8 mouse cellular contexts compared by ENCODE assay signal in genomic region chr5:24416222-24416736, GRCm38 (mm10). TPM values are rescaled to one million over a fixed set of nuclear protein-coding genes. Genes with fewer than 3 reads are reported as not detected.
DNase-seq lines count a peak whose midpoint lies in the region; ATAC-seq and TF ChIP-seq lines count a peak whose summit lies in the region.

No protein-coding gene starts in this region.

- WGBS in heart, embryonic 16.5 days: under 1% methylated on average over 21 of the region's 21 CpGs
- WGBS in liver, embryonic 11.5 days: 7% methylated on average over 21 of the region's 21 CpGs
- 2% methylated on average over 21 of the region's 21 CpGs for WGBS in stomach, embryonic 14.5 days

- no peak for TF ChIP-seq POLR2A in ES-Bruce4 (IDR thresholded peaks at IDR 0.05; ENCODE audit: insufficient read depth, low read length)

- peak overlapping the region; percentile 28; the same call in 1 of the 2 replicates for H3K4me2 ChIP-seq in heart, embryonic 16.5 days (ENCODE audit: low read depth, low read length)
- H3K4me2 ChIP-seq in liver, embryonic 11.5 days: peak overlapping the region; percentile 31
- H3K4me2 ChIP-seq in stomach, embryonic 14.5 days (replicated peaks; ENCODE audit: low read depth, low read length): peak overlapping the region; percentile 20; the same call in 1 of the 2 replicates

- no peak overlapping the region for H3K9ac ChIP-seq in ES-Bruce4 (ENCODE audit: low read depth, poor library complexity, severe bottlenecking)
- H3K9ac ChIP-seq in heart, embryonic 16.5 days (ENCODE audit: low read length): no peak overlapping the region
- no peak overlapping the region for H3K9ac ChIP-seq in liver, embryonic 11.5 days (ENCODE audit: low read depth, low read length)
- H3K9ac ChIP-seq in stomach, embryonic 14.5 days (replicated peaks; ENCODE audit: low read depth, low read length): no peak overlapping the region

- no peaks in the 10 kb centered on the region for H3K27me3 ChIP-seq in ES-Bruce4 (ENCODE audit: control insufficient read depth, insufficient read depth, low read length, poor library complexity, severe bottlenecking)
- H3K27me3 ChIP-seq in heart, embryonic 16.5 days (ENCODE audit: control insufficient read depth, insufficient read depth, low read length): no peaks in the 10 kb centered on the region
- peaks cover 16% of the 10 kb centered on the region for H3K27me3 ChIP-seq in liver, embryonic 11.5 days (replicated peaks; ENCODE audit: control insufficient read depth, insufficient read depth, low read length)
- H3K27me3 ChIP-seq in stomach, embryonic 14.5 days (ENCODE audit: control insufficient read depth, insufficient read depth, low read length): no peaks in the 10 kb centered on the region

- peak overlapping the region; percentile 40 for H3K4me3 ChIP-seq in ES-Bruce4 (ENCODE audit: low read depth, low read length)
- no peak overlapping the region for H3K4me3 ChIP-seq in heart, embryonic 16.5 days (ENCODE audit: low read length)
- no peak overlapping the region for H3K4me3 ChIP-seq in liver, embryonic 11.5 days (ENCODE audit: low read depth, low read length)
- no peak overlapping the region for H3K4me3 ChIP-seq in stomach, embryonic 14.5 days (ENCODE audit: low read depth, low read length)

- no peaks in the 10 kb centered on the region for H3K36me3 ChIP-seq in ES-Bruce4 (ENCODE audit: control insufficient read depth, insufficient read depth, low read length, poor library complexity, severe bottlenecking)
- peaks cover 7% of the 10 kb centered on the region for H3K36me3 ChIP-seq in heart, embryonic 16.5 days (ENCODE audit: control insufficient read depth, insufficient read depth)
- peaks cover 3% of the 10 kb centered on the region; the same call in 1 of the 2 replicates for H3K36me3 ChIP-seq in liver, embryonic 11.5 days (ENCODE audit: control insufficient read depth, insufficient read depth, low read length)
- peaks cover 12% of the 10 kb centered on the region; the same call in 1 of the 2 replicates for H3K36me3 ChIP-seq in stomach, embryonic 14.5 days (ENCODE audit: control insufficient read depth, insufficient read depth, low read length)

- TF ChIP-seq EP300 in ES-Bruce4 (IDR thresholded peaks at IDR 0.05; ENCODE audit: insufficient read depth, low read depth, low read length): no peak

- peak; percentile 54; the same call in 1 of the 2 replicates for ATAC-seq in erythroid progenitor cell, adult 5-6 weeks (replicated peaks; ENCODE audit: low FRiP score, poor library complexity, severe bottlenecking)
- peak; percentile 53 for ATAC-seq in heart, embryonic 16.5 days (replicated peaks; ENCODE audit: extremely low read depth, insufficient read depth, low FRiP score)
- peak; percentile 70 for ATAC-seq in liver, embryonic 11.5 days (replicated peaks; ENCODE audit: low FRiP score)
- ATAC-seq in monocyte, adult 5-6 weeks (replicated peaks; ENCODE audit: insufficient number of reproducible peaks, low FRiP score, low TSS enrichment, poor library complexity, severe bottlenecking): peak; percentile 36; the same call in 1 of the 2 replicates
- ATAC-seq in stomach, embryonic 14.5 days (ENCODE audit: insufficient number of reproducible peaks, insufficient read depth, low FRiP score, low read depth): peak; percentile 50

- peaks cover 3% of the 10 kb centered on the region for H3K4me1 ChIP-seq in ES-Bruce4 (ENCODE audit: control insufficient read depth, insufficient read depth, low read length)
- peaks cover 4% of the 10 kb centered on the region; the same call in 1 of the 2 replicates for H3K4me1 ChIP-seq in heart, embryonic 16.5 days (ENCODE audit: control insufficient read depth, insufficient read depth, low read length)
- 0 out of 2 replicates have a peak, but pooled peaks cover 4% of the 10 kb centered on the region for H3K4me1 ChIP-seq in liver, embryonic 11.5 days (replicated peaks; ENCODE audit: control insufficient read depth, insufficient read depth, low read length)
- 0 out of 2 replicates have a peak, but pooled peaks cover 3% of the 10 kb centered on the region for H3K4me1 ChIP-seq in stomach, embryonic 14.5 days (ENCODE audit: control insufficient read depth, insufficient read depth, low read length)

- TF ChIP-seq CTCF in ES-Bruce4 (IDR thresholded peaks at IDR 0.05; ENCODE audit: low read depth, low read length): peak; percentile 56

- H3K9me3 ChIP-seq in ES-Bruce4 (replicated peaks; ENCODE audit: control insufficient read depth, insufficient read depth, low read length, poor library complexity, severe bottlenecking): no peaks in the 10 kb centered on the region
- no peaks in the 10 kb centered on the region for H3K9me3 ChIP-seq in heart, embryonic 16.5 days (replicated peaks; ENCODE audit: control insufficient read depth, low read length)
- no peaks in the 10 kb centered on the region for H3K9me3 ChIP-seq in liver, embryonic 11.5 days (ENCODE audit: control insufficient read depth, low read length)
- H3K9me3 ChIP-seq in stomach, embryonic 14.5 days (ENCODE audit: control insufficient read depth, low read depth, low read length): no peaks in the 10 kb centered on the region

- no peak overlapping the region for H3K27ac ChIP-seq in ES-Bruce4 (ENCODE audit: insufficient read depth, low read length)
- no peak overlapping the region for H3K27ac ChIP-seq in heart, embryonic 16.5 days (ENCODE audit: low read length)
- no peak overlapping the region for H3K27ac ChIP-seq in liver, embryonic 11.5 days (ENCODE audit: low read depth, low read length)
- no peak overlapping the region for H3K27ac ChIP-seq in stomach, embryonic 14.5 days (ENCODE audit: low read length)

- peak; percentile 28 for DNase-seq in c-Kit-negative CD71-positive TER-119-positive erythroid progenitor cells, embryonic 14.5 days (ENCODE audit: low read depth, low spot score)
- DNase-seq in kidney, postnatal 10 days: peak; percentile 78
- peak; percentile 65 for DNase-seq in liver, embryonic 11.5 days (ENCODE audit: low spot score)

RNA-seq across cellular contexts. Expression of gene Asic3, which starts 3.1 kb away (rescaled TPM):
- polyA plus RNA-seq in ES-Bruce4 (2011; ENCODE audit: insufficient read depth, insufficient read length, low read depth, missing spikeins): 0.88 TPM in 1 of 2 replicates, not detected in the other
- total RNA-seq in erythroid progenitor cell, adult 5-6 weeks (2015; ENCODE audit: low replicate concordance): not detected in 2 replicates
- not detected in 2 replicates for total RNA-seq in erythroid progenitor cell, adult 5-6 weeks (2017; ENCODE audit: low replicate concordance)
- polyA plus RNA-seq in heart, embryonic 16.5 days (2015; fragmentation: Nextera tagmentation; extraction: Ambion mirVana): 0.14 TPM in 1 of 2 replicates, not detected in the other
- 0.19 TPM in 1 of 2 replicates, not detected in the other for polyA plus RNA-seq in liver, embryonic 11.5 days (2014; fragmentation: Nextera tagmentation; extraction: Ambion mirVana)
- total RNA-seq in monocyte, adult 5-6 weeks (2017): not detected in 3 replicates
- polyA plus RNA-seq in stomach, embryonic 14.5 days (2014; fragmentation: Nextera tagmentation; extraction: Ambion mirVana): 0.26 TPM in 1 of 2 replicates, not detected in the other

RNA-seq across cellular contexts. Expression of gene Cdk5, which starts 7.1 kb away (rescaled TPM):
- 30.9 and 34.0 TPM in 2 replicates for polyA plus RNA-seq in ES-Bruce4 (2011; ENCODE audit: insufficient read depth, insufficient read length, low read depth, missing spikeins)
- total RNA-seq in erythroid progenitor cell, adult 5-6 weeks (2015; ENCODE audit: low replicate concordance): 6.3 and 10.8 TPM in 2 replicates
- total RNA-seq in erythroid progenitor cell, adult 5-6 weeks (2017; ENCODE audit: low replicate concordance): 1.7 and 3.7 TPM in 2 replicates
- 28.5 and 30.4 TPM in 2 replicates for polyA plus RNA-seq in heart, embryonic 16.5 days (2015; fragmentation: Nextera tagmentation; extraction: Ambion mirVana)
- polyA plus RNA-seq in liver, embryonic 11.5 days (2014; fragmentation: Nextera tagmentation; extraction: Ambion mirVana): 25.2 and 25.9 TPM in 2 replicates
- 19.3 to 30.9 TPM (median 26.0 TPM) in 3 replicates for total RNA-seq in monocyte, adult 5-6 weeks (2017)
- 46.4 and 47.7 TPM in 2 replicates for polyA plus RNA-seq in stomach, embryonic 14.5 days (2014; fragmentation: Nextera tagmentation; extraction: Ambion mirVana)

RNA-seq across cellular contexts. Expression of gene Slc4a2, which starts 7.4 kb away (rescaled TPM):
- polyA plus RNA-seq in ES-Bruce4 (2011; ENCODE audit: insufficient read depth, insufficient read length, low read depth, missing spikeins): 11.3 and 12.6 TPM in 2 replicates
- 16.6 and 44.4 TPM in 2 replicates for total RNA-seq in erythroid progenitor cell, adult 5-6 weeks (2015; ENCODE audit: low replicate concordance)
- total RNA-seq in erythroid progenitor cell, adult 5-6 weeks (2017; ENCODE audit: low replicate concordance): 14.1 and 50.6 TPM in 2 replicates
- 29.2 and 32.5 TPM in 2 replicates for polyA plus RNA-seq in heart, embryonic 16.5 days (2015; fragmentation: Nextera tagmentation; extraction: Ambion mirVana)
- 20.5 and 22.4 TPM in 2 replicates for polyA plus RNA-seq in liver, embryonic 11.5 days (2014; fragmentation: Nextera tagmentation; extraction: Ambion mirVana)
- total RNA-seq in monocyte, adult 5-6 weeks (2017): 20.1 to 60.8 TPM (median 32.2 TPM) in 3 replicates
- 30.6 and 32.2 TPM in 2 replicates for polyA plus RNA-seq in stomach, embryonic 14.5 days (2014; fragmentation: Nextera tagmentation; extraction: Ambion mirVana)

RNA-seq across cellular contexts. Expression of gene Abcb8, which starts 22.8 kb away (rescaled TPM):
- polyA plus RNA-seq in ES-Bruce4 (2011; ENCODE audit: insufficient read depth, insufficient read length, low read depth, missing spikeins): 28.8 and 29.6 TPM in 2 replicates
- 11.9 TPM in 1 of 2 replicates, not detected in the other for total RNA-seq in erythroid progenitor cell, adult 5-6 weeks (2015; ENCODE audit: low replicate concordance)
- 1.7 and 8.0 TPM in 2 replicates for total RNA-seq in erythroid progenitor cell, adult 5-6 weeks (2017; ENCODE audit: low replicate concordance)
- 71.1 and 77.3 TPM in 2 replicates for polyA plus RNA-seq in heart, embryonic 16.5 days (2015; fragmentation: Nextera tagmentation; extraction: Ambion mirVana)
- 54.6 and 55.2 TPM in 2 replicates for polyA plus RNA-seq in liver, embryonic 11.5 days (2014; fragmentation: Nextera tagmentation; extraction: Ambion mirVana)
- total RNA-seq in monocyte, adult 5-6 weeks (2017): 4.5 to 7.6 TPM (median 5.2 TPM) in 3 replicates
- polyA plus RNA-seq in stomach, embryonic 14.5 days (2014; fragmentation: Nextera tagmentation; extraction: Ambion mirVana): 46.2 and 52.5 TPM in 2 replicates

RNA-seq across cellular contexts. Expression of gene Atg9b, which starts 24.3 kb away (rescaled TPM):
- 10.3 and 10.6 TPM in 2 replicates for polyA plus RNA-seq in ES-Bruce4 (2011; ENCODE audit: insufficient read depth, insufficient read length, low read depth, missing spikeins)
- not detected in 2 replicates for total RNA-seq in erythroid progenitor cell, adult 5-6 weeks (2015; ENCODE audit: low replicate concordance)
- not detected in 2 replicates for total RNA-seq in erythroid progenitor cell, adult 5-6 weeks (2017; ENCODE audit: low replicate concordance)
- 2.3 and 2.6 TPM in 2 replicates for polyA plus RNA-seq in heart, embryonic 16.5 days (2015; fragmentation: Nextera tagmentation; extraction: Ambion mirVana)
- polyA plus RNA-seq in liver, embryonic 11.5 days (2014; fragmentation: Nextera tagmentation; extraction: Ambion mirVana): 0.75 and 1.0 TPM in 2 replicates
- total RNA-seq in monocyte, adult 5-6 weeks (2017): 0.11 to 0.87 TPM in 2 of 3 replicates, not detected in the other
- polyA plus RNA-seq in stomach, embryonic 14.5 days (2014; fragmentation: Nextera tagmentation; extraction: Ambion mirVana): 0.57 and 0.68 TPM in 2 replicates

Comparison
In these comparisons a context has a peak if more than half of its experiments do, and no peak if none do; other contexts are left out.
1. DNase-seq: peak in every context shown above with its lines; median percentile 78 in kidney, postnatal 10 days; 65 in liver, embryonic 11.5 days; 28 in c-Kit-negative CD71-positive TER-119-positive erythroid progenitor cells, embryonic 14.5 days.